Mouse (Mus musculus) G1E (cell line): ENCODE data around the gene Rpgrip1.

Experiments
- CTCF ChIP-seq: IDR thresholded peaks from 2 replicates; pipeline ENCODE4 v1.5.1; 2012; ENCODE audit warnings: low read depth, low read length, inconsistent platforms, mixed read lengths
- GATA1 ChIP-seq: IDR thresholded peaks from 2 replicates; pipeline ENCODE4 v1.6.1; 2012; ENCODE audit warnings: borderline replicate concordance, low read length, inconsistent platforms, mixed read lengths

GRCm38 (mm10) chr14:52197156-52197878, 86.8 kb downstream of the Rpgrip1 start, which contains the start of gene Supt16:
- no peak for TF ChIP-seq GATA1
- no peak for TF ChIP-seq CTCF
